Mouse (Mus musculus): ENCODE results near the gene Sema5b. TPM values are rescaled to one million over a fixed set of nuclear protein-coding genes. Genes with fewer than 3 reads are reported as not detected.

Sema5b gene
- total RNA-seq, 2 experiments from 2014 or later: not detected

GRCm38 (mm10) chr16:35591756-35592155 lies 50.8 kb downstream of the Sema5b start:
- ATAC-seq (ENCODE audit: poor library complexity, severe bottlenecking): no peak

DNA sequence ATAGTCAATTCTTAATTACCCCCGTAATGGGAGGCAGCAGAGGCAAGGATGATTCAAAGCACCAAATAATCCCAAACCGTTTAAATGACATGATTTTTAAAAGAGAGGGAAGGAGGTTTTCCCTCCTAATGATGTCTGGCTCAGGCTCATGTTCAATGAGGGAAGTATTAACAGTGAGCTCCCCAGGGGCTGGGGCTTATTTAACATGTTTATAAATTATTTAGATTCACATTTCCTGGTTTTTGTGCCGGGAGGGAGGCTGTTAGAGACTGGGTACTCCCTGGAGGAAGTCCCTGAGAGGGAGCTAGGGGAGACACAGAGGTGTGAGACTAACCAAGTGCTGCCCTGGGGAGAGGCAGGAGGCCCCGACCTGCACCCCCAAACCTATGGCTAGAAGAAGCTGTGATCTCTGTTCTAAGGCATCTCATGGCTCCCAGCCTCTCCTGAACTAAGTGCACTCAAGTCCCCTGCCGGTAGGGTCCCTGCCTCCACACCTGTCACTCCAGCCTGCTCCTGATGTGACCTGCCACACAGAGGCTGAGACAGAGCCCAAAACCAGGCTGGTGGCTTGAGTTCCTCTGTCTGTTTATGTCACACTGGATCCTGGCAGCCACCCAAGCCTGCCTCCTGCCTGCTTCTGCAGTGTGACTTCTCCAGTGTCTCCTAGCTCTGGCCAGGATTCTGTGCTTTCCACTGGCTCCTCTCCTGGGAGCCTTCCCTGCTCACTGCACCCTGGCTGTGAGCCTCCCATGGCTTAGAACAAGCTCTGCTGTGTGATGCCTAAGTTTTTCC lies 51.5 kb downstream of the Sema5b start:
- ATAC-seq (ENCODE audit: poor library complexity, severe bottlenecking): no peak

DNA sequence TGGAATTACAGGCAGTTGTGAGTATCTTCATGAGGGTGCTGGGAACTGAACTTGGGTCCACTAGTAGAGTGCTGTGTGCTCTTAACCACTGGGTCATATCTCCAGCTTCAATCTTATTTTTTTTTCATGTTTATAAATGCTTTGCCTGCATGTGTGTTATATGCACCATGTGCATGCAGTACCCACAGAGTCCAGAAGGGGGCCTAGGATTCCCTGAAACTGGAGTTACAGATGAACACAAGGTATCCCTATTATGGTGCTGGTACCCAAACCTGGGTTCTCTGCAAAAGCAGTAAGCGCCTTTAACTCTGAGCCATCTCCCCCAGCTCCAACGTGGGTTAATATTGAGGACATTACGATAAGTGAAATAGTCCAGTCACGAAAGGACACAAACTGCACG lies 52.5 kb downstream of the Sema5b start:
- ATAC-seq (ENCODE audit: poor library complexity, severe bottlenecking): no peak

GRCm38 (mm10) chr16:35596241-35596640 lies 55.3 kb downstream of the Sema5b start:
- ATAC-seq (ENCODE audit: poor library complexity, severe bottlenecking): no peak

DNA sequence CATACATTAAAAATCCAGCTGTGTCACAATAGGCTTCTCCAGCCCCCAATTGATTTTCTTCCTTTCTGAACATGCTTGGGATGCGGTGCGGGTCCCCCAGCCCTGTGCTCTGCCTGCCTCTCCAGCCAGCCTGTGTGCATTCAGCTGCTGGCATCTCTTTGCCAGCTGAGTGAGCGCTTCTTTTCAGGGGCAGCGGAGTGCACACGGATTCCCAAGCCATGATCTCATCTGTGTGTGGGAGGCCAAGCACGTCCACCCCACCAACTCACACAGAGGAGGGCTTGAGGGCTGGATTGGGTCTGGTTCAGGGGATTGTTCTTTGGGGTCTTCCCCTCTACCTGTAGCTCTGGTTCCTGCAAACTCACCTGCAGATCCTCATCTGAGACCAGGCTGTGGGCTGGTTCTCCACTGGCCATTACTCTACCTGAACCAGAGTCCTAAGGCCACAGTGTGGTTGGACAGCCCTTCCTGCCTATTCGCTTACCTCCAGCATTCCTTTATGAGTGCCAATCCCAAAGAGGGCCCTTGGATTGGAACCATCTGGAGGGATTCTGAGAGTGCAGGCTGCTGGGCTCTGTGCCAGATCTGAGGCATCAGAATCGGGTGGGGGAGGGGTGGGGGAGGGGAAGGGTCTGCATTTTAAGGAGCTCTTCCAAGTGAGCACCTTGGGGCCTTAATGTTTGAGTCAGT lies 55.9 kb downstream of the Sema5b start:
- no peak for ATAC-seq (ENCODE audit: poor library complexity, severe bottlenecking)

GRCm38 (mm10) chr16:35597991-35598390 lies 57.0 kb downstream of the Sema5b start:
- ATAC-seq (ENCODE audit: poor library complexity, severe bottlenecking): no peak

DNA sequence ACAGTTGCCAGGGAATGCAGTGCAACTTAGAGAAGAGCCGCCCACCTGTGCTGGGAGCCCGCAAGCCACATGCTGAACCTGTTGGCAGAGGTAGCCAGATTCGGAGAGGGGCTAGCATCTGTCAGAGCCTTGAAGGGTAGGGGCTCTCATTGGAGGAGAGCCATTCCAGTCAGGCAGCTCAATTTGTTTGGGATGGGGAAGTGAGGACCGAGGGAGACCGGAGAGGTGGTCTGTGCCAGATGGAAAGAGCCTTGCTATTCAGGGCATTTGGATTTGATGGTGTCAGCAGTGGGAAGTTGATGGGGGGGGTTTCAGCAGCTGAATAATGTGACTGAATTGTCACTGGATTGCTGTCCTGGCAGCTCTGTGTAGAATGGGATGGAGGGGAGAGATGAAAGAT lies 57.9 kb downstream of the Sema5b start:
- no peak for ATAC-seq (ENCODE audit: poor library complexity, severe bottlenecking)

GRCm38 (mm10) chr16:35600282-35600681 lies 59.3 kb downstream of the Sema5b start:
- no peak for ATAC-seq (ENCODE audit: poor library complexity, severe bottlenecking)

DNA sequence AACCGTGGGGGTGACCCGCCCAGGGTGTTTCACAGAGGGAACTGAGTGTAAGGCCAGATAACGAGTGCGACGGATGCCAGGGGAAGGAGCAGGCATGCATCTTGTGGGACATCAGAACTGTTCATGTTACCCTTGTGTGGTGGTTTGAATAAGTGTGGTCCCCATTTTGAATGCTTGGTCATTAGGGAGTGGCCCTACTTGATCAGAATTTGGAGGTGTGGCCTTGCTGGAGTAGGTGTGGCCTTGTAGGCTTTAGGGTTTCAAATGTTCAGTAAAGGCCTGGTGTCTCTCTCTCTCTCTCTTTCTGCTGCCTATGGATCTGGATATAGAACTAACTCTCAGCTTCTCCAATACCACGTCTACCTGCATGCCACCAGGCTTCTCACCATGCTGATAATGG lies 60.5 kb downstream of the Sema5b start:
- ATAC-seq (ENCODE audit: poor library complexity, severe bottlenecking): no peak

- ATAC-seq (ENCODE audit: poor library complexity, severe bottlenecking): no peak
Observed at GRCm38 (mm10) chr16:35602529-35602928, 61.6 kb downstream of the Sema5b start.

DNA sequence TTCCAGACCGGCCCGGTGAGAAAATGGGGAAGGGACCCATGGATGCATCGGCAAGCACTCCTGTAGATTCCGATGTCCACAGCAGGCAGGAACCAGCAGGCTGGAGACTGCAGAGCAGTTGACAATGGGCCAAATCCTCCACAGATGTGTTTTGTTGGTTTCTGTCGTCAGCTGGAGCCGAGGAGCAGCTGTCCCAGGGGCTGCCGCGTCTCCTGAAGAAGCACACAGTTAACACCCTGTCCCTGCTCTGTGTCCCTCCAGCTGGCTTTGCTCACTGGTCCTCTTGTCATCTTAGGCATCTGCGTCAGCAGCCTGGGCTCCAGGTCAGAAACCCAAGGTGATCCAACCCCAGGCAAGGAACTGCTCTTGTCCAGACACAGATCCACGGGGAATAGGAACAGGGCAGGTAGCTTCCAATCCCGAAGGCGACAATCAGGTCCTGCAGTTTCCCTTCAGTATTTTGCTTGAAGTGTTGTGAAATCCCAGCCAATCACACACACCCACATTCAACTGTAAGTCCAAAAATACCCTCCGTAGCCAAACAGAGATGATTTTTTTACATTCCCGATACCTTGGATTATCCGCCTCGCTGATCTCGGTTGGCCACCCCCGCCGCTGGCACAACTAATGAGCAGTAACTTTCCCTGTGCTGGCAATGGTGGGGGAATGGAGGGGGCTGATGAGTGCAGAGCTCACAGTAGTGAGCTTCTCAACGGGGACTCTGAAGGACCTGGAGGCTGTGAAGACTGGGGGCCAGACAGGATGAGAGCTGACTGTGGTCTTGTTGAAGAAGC lies 63.0 kb downstream of the Sema5b start:
- ATAC-seq (ENCODE audit: poor library complexity, severe bottlenecking): no peak

DNA sequence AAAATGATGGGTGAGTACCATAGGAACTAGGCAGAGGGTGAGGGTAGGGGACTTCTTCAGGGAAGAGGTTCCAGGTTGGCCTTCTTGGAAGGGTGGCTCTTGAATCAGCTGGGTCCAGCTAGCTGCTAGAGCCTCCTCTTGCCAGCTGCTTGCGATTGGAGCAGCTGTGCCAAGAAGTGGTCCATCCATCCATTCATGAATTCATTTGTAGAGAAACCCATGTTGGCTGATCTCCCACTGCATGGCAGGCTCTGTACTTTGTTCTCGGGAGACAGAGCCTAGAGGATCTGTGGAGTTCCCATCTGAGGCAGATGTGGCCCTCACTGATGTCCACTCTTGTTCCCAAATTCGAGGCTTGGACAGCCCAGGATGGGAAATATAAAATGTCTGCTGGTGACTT lies 66.3 kb downstream of the Sema5b start:
- ATAC-seq (ENCODE audit: poor library complexity, severe bottlenecking): no peak

GRCm38 (mm10) chr16:35608244-35608643 lies 67.3 kb downstream of the Sema5b start:
- ATAC-seq (ENCODE audit: poor library complexity, severe bottlenecking): no peak

DNA sequence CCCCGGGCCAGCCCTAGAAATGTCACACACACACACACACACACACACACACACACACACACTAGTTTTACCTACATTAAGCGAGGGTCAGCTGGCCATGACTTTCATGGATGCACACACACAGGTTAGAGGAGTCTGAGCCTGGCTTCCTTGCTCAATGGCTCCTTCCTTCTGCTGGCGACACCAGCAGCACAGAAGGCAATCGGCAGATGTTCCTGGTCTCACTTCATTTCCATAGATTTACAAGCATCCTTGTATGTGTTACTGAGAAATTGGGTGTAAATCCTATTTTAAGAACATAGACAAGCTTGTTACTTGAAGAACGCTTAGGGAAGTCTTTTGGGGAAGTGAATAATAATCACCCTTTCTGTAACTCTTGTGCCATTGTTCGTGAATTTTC lies 68.6 kb downstream of the Sema5b start:
- ATAC-seq (ENCODE audit: poor library complexity, severe bottlenecking): no peak

DNA sequence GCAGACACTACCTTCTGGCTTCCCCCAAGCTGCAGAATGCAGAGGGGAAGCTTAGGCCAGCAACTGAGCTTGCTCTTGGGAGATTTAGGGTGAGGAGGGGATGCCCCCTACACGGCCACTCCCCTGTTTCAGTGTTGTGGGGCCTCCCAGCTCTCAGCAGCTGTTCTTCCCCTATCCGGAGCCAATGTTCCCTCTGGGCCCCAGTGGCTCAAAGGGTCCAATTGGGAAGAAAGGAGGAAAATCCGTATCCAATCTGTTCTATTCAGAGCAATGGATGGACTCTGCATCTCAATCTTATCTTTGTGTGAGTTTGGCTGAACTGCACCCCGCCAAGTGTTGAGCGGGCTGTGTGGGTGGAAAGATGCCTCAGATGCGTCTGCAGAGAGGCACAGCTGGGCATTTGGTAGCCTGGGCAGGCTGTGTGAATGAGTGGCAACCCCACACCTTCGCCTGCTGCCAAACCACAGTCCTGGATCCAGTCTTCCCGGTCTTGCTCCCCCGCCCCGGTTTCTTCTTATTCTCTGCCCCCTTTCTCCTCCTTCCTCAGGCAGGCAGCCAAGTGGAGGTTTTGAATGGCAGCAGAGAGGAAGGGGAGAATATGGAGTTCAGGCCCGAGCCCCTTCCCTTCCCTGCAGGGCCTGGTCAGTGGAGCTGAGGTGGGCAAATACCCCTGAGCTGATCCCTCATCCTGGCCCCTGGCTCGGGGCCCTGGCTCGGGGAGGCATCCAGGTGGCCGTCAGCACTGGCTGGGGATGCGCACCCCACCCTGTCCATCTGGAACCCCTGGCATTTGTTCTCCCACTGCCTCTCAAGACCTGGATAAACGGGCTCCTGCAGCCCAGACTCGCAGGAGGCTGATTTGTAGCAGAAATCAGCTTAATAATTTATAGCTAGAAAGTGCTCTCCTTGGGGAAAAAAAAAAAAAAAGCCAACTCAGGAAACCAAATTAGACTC lies 73.2 kb downstream of the Sema5b start:
- ATAC-seq (ENCODE audit: poor library complexity, severe bottlenecking): no peak

GRCm38 (mm10) chr16:35617732-35618131 lies 76.8 kb downstream of the Sema5b start:
- ATAC-seq (ENCODE audit: poor library complexity, severe bottlenecking): no peak

- ATAC-seq (ENCODE audit: poor library complexity, severe bottlenecking): no peak
Observed at GRCm38 (mm10) chr16:35623026-35623425, 82.1 kb downstream of the Sema5b start.

GRCm38 (mm10) chr16:35623986-35624385 lies 83.0 kb downstream of the Sema5b start:
- ATAC-seq (ENCODE audit: poor library complexity, severe bottlenecking): no peak

DNA sequence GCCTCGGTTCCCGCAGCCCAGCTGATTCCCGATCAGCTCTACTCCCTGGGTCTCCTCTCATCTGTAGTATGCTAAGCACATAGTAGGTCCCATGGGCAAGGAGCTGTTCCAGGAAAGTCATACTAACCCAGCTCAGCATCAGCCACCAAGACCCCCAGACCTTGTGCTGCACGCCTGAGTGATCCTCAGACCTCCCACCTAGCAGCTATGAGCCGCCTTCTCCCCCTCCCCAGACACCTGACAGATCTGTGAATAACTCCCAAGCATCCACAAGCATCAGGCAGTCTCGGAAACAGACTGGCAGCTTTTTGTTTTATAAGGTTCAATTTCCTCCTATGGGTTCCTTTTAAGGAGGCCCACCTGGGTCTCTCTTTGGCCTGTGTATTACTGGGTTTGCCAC lies 83.9 kb downstream of the Sema5b start:
- ATAC-seq (ENCODE audit: poor library complexity, severe bottlenecking): no peak

DNA sequence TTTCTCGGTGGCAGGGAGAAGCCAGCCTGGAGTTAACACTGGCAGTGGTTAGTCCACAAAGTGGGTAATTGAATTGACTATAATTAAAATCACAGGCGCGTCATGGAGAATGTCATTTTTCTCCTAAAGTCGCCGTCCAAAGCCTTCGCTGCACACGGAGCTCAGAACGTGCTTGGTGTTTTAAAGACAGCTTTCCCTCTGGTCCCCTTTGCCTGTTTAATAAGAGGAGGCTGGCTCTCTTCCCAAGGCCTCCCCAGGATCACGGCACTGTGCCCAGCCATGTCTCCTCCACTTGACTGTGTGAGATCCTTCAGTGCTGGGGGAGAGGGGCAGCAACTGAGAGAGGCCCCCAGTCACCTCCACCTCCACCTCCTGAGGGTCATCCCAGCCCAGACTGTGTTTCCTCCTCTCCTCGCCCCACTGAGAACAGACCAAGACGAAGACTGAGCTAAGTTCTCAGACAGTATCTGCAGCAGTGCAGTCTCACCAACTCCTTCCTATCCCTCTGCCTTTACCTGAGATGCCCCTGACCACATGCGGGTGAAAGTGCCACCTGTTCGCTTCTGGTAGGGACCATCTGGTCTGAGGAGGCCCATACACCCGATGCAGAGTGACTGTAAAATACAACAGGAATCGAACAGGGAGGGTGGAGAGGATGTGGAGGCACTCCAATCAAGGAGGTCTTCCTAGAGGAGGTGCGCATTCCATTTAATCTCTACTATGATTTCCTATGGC lies 84.5 kb downstream of the Sema5b start:
- no peak for ATAC-seq (ENCODE audit: poor library complexity, severe bottlenecking)
